Comparison of ENCODE assay signal across 8 mouse cellular contexts in genomic region chr9:31130357-31131204, GRCm38 (mm10). TPM values are rescaled to one million over a fixed set of nuclear protein-coding genes. Genes with fewer than 3 reads are reported as not detected.
DNase-seq lines count a peak whose midpoint lies in the region; ATAC-seq and TF ChIP-seq lines count a peak whose summit lies in the region.

No protein-coding gene starts in this region.

- peaks cover 2% of the 10 kb centered on the region; the same call in 1 of the 2 replicates for H3K4me1 ChIP-seq in bone marrow, adult 2 months (ENCODE audit: control insufficient read depth, insufficient read depth, low read length)
- peaks cover 11% of the 10 kb centered on the region; the same call in 1 of the 2 replicates for H3K4me1 ChIP-seq in heart, postnatal 0 days (ENCODE audit: control insufficient read depth, insufficient read depth)
- H3K4me1 ChIP-seq in liver, embryonic 13.5 days (replicated peaks): peaks cover 22% of the 10 kb centered on the region
- H3K4me1 ChIP-seq in neural tube, embryonic 15.5 days: peaks cover 20% of the 10 kb centered on the region

- H3K4me2 ChIP-seq in heart, postnatal 0 days (ENCODE audit: low read depth, low read length): peak overlapping the region; percentile 84
- peak overlapping the region; percentile 69 for H3K4me2 ChIP-seq in liver, embryonic 13.5 days
- H3K4me2 ChIP-seq in neural tube, embryonic 15.5 days: peak overlapping the region; percentile 94

- peak; percentile 47; the same call in 1 of the 2 replicates for ATAC-seq in heart, postnatal 0 days (ENCODE audit: insufficient read depth, low read depth)
- ATAC-seq in liver, embryonic 13.5 days (ENCODE audit: low read depth): no peak
- ATAC-seq in neural tube, embryonic 15.5 days (ENCODE audit: low FRiP score): no peak

- peaks cover 57% of the 10 kb centered on the region for H3K27me3 ChIP-seq in heart, postnatal 0 days (ENCODE audit: control insufficient read depth, insufficient read depth, low read length)
- H3K27me3 ChIP-seq in liver, embryonic 13.5 days: peaks cover 80% of the 10 kb centered on the region
- peaks cover 66% of the 10 kb centered on the region for H3K27me3 ChIP-seq in neural tube, embryonic 15.5 days (replicated peaks)

- TF ChIP-seq EP300 in heart, postnatal 0 days (IDR thresholded peaks at IDR 0.05; ENCODE audit: low read depth): no peak

- H3K27ac ChIP-seq in bone marrow, adult 2 months (ENCODE audit: control insufficient read depth, insufficient read depth, low read depth, low read length, poor library complexity): peak overlapping the region; percentile 24; the same call in 1 of the 2 replicates
- no peak overlapping the region for H3K27ac ChIP-seq in heart, postnatal 0 days (ENCODE audit: low read depth)
- no peak overlapping the region for H3K27ac ChIP-seq in liver, embryonic 13.5 days
- no peak overlapping the region for H3K27ac ChIP-seq in neural tube, embryonic 15.5 days (replicated peaks)

- no peaks in the 10 kb centered on the region for H3K36me3 ChIP-seq in heart, postnatal 0 days (replicated peaks; ENCODE audit: control insufficient read depth, insufficient read depth, low read length)
- H3K36me3 ChIP-seq in liver, embryonic 13.5 days: no peaks in the 10 kb centered on the region
- no peaks in the 10 kb centered on the region for H3K36me3 ChIP-seq in neural tube, embryonic 15.5 days

- no peaks in the 10 kb centered on the region for H3K9me3 ChIP-seq in heart, postnatal 0 days (replicated peaks; ENCODE audit: control insufficient read depth, low read length)
- no peaks in the 10 kb centered on the region for H3K9me3 ChIP-seq in liver, embryonic 13.5 days (replicated peaks)
- no peaks in the 10 kb centered on the region for H3K9me3 ChIP-seq in neural tube, embryonic 15.5 days (replicated peaks)

- TF ChIP-seq POLR2A in bone marrow, adult 2 months (IDR thresholded peaks at IDR 0.05; ENCODE audit: borderline replicate concordance, control insufficient read depth, low read depth, low read length): no peak

- 0 out of 2 replicates have a peak overlapping the region, but pooled peaks have one; percentile 43 for H3K9ac ChIP-seq in heart, postnatal 0 days (replicated peaks; ENCODE audit: low read depth, low read length)
- 0 out of 2 replicates have a peak overlapping the region, but pooled peaks have one; percentile 13 for H3K9ac ChIP-seq in liver, embryonic 13.5 days
- no peak overlapping the region for H3K9ac ChIP-seq in neural tube, embryonic 15.5 days (replicated peaks)

- 1% methylated on average over 26 of the region's 26 CpGs for WGBS in bone marrow, adult 2 months
- 12% methylated on average over 26 of the region's 26 CpGs for WGBS in heart, postnatal 0 days
- 4% methylated on average over 26 of the region's 26 CpGs for WGBS in liver, embryonic 13.5 days (ENCODE audit: insufficient replicate concordance)
- 9% methylated on average over 26 of the region's 26 CpGs for WGBS in neural tube, embryonic 15.5 days

- peak; percentile 26 for DNase-seq in kidney, adult 11 months
- DNase-seq in kidney, adult 8-10 months: no peak
- peak; percentile 25 for DNase-seq in heart, postnatal 0 days (ENCODE audit: low spot score)
- DNase-seq in liver, embryonic 13.5 days: no peak
- DNase-seq in urinary bladder, adult 18-20 months (ENCODE audit: low spot score in 2 of 2): no peak
- no peak for DNase-seq in MN1 (ENCODE audit: low spot score)

- no peak for TF ChIP-seq CTCF in bone marrow, adult 2 months (IDR thresholded peaks at IDR 0.05; ENCODE audit: control insufficient read depth, insufficient read depth, low read length)
- no peak for TF ChIP-seq CTCF in heart, postnatal 0 days (IDR thresholded peaks at IDR 0.05; ENCODE audit: low read depth)

- peak overlapping the region; percentile 60 for H3K4me3 ChIP-seq in bone marrow, adult 2 months (replicated peaks; ENCODE audit: control insufficient read depth, low read depth, low read length)
- peak overlapping the region; percentile 48 for H3K4me3 ChIP-seq in heart, postnatal 0 days (ENCODE audit: low read depth, low read length)
- peak overlapping the region; percentile 51 for H3K4me3 ChIP-seq in liver, embryonic 13.5 days (replicated peaks)
- peak overlapping the region; percentile 43 for H3K4me3 ChIP-seq in neural tube, embryonic 15.5 days (replicated peaks)

RNA-seq across cellular contexts. Expression of gene St14, which starts 1.1 kb away (rescaled TPM):
- 2.0 and 5.4 TPM in 2 replicates for polyA plus RNA-seq in bone marrow, adult 2 months (2011; ENCODE audit: insufficient read depth, insufficient read length, low replicate concordance, missing spikeins)
- total RNA-seq in heart, postnatal 0 days (2014; rRNA removed; ENCODE audit: low replicate concordance): 3.3 TPM in 2 replicates
- polyA plus RNA-seq in heart, postnatal 0 days (2015; fragmentation: Nextera tagmentation; extraction: Ambion mirVana): 0.23 and 0.60 TPM in 2 replicates
- polyA plus RNA-seq in liver, embryonic 13.5 days (2015; fragmentation: Nextera tagmentation; extraction: Ambion mirVana): 0.41 and 0.45 TPM in 2 replicates
- polyA plus RNA-seq in neural tube, embryonic 15.5 days (2015; fragmentation: Nextera tagmentation; extraction: Ambion mirVana): 0.42 and 9.7 TPM in 2 replicates

Comparison
In these comparisons a context has a peak if more than half of its experiments do, and no peak if none do; other contexts are left out.
1. DNase-seq: peak in kidney, adult 11 months (single experiment) and heart, postnatal 0 days (single experiment); none in kidney, adult 8-10 months (0 of 2), liver, embryonic 13.5 days (single experiment), urinary bladder, adult 18-20 months (0 of 2) and MN1 (single experiment).
2. Peak in every context shown above with its lines, with median percentiles within 50 percentile points of each other: H3K4me3 ChIP-seq and H3K4me2 ChIP-seq.